Mouse (Mus musculus): ENCODE data around the gene 2610318N02Rik.
"Not testable (repeated sequence)": the region's sequence is repeated elsewhere in the genome, so short reads cannot be mapped to it uniquely, and the experiment has no call there.

Gene 2610318N02Rik

DNA sequence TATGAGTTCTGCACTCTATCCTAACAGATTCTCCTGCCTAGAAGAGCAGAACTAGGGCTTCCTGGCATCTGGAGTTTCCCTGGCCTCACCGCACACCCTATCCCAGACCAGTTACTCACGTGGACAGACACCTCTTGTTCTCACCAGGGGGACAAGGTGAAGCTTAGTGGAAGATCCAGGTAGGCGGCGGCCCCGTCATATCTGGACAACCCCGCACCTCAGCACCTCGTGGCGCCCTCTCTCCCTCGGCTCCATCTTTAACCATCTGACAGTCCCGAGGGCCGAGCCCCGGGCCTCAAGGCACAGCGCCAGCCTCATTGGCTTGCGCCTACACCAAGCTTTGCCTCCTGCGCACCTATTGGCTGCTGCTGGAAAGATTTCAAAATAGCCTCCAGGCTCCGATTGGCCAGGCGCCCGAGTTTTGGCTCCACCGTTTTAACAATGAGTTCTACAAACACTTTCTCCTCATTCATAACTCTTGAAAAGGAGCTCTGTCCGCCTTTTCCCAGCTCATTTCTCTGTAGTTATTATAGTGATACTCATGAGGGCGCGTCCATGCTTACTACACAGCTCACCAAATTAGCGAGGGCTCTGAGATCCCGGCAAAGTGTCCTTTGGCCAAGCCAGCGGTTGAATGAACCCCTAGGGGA is at the start of gene 2610318N02Rik:
2610318N02Rik (minus strand) TSS at position 297 of the 650 bp plus-strand sequence.
- peak in 1 of 2 experiments; percentile 74 for DNase-seq (ENCODE audit: low spot score in 2 of 2)

DNA sequence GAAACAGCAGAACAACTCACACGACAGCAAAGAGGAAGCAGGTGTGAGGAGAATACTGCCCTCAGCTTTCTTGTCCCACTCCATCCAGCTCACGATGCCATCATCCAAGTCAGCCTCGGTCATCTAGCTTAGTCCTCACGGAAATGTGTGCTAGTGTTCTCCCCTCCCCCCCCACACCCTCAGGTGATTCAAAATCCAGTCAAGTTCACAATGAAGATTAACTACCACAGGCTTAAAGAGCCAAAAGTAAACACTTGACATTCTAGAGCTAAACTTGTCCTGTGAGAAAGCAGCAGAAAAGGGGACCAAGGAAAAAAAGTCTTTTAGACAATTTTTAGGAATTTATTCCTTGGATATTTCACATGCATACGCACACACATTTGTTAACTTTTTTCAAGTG is 43.1 kb upstream of the 2610318N02Rik start:
- DNase-seq (ENCODE audit: low spot score in 2 of 2): no peak

DNA sequence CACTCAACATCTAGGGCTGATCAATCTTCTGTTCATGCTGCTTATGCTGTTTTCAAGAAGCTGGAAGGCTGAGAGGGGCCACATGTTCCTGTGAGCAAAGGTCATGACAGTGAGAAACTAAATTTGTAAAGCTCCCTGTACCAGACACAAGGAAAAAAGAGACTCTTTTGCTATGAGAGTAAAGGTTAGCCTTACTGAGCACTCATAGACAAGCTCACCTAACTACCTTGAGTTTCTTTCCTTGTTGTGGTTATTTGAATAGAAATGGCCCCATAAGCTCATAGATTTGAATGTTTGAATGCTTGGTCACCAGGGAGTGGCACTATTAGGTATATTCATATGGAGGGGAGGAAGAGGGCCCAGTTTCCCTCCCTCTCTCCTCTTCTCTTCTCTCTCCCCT is 42.2 kb upstream of the 2610318N02Rik start:
- no peak for DNase-seq (ENCODE audit: low spot score in 2 of 2)

DNA sequence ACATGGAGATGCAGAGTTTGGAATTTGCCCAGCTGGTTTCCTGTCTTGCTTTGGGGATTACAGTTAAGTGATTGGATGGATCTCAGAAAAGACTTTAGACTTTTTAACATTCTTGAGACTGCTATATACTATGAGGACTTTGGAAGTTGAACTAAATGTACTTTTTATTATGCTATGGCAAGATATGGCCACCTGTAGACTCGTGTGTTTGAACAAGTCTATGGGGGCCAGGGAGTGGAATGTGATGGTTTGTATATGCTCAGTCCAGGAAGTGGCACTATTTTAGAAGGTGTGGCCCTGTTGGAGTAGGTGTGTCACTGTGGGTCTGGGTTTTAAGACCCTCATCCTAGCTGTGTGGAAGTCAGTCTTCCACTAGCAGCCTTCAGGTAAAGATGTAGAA is 40.5 kb upstream of the 2610318N02Rik start:
- not testable (repeated sequence) for DNase-seq (ENCODE audit: low spot score in 2 of 2)

DNA sequence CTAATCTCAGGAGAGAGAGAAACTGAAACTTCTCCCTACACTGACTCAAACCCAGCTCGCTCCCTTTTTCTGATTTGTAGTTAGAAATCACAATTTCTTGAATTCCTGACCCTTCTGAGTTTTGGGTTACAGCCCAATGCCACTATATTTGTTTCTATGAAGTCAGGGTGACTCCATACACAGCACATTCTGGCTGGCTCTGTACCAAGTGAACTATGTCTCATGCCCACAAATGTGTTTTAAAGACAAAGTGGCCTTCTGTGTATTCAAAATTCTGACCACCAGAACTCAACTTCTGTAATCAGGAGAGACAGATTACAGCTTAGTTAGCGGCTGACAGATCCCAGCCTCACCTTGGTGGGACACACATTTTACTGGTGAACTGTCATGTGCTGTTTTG is 29.4 kb upstream of the 2610318N02Rik start:
- no peak for DNase-seq (ENCODE audit: low spot score in 2 of 2)

DNA sequence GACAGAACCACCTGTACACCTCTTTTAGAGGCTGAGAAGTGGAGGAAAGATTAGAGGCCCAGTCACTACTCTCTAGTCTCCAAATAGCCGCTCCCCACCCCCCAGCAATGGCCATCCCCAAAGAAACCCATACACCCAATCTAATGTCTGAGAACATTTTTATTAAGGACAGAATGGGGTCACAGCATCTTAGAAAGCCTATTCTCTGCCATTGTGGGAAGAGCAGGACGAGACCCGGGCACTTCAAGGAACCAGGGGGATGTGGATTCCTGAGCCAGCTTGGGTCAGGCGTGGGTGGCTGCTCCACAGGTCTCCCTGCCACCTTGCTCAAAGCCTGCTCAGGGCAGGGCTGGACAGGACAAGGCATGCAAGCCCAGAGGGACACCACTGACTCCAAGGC is 26.9 kb upstream of the 2610318N02Rik start:
- no peak for DNase-seq (ENCODE audit: low spot score in 2 of 2)

DNA sequence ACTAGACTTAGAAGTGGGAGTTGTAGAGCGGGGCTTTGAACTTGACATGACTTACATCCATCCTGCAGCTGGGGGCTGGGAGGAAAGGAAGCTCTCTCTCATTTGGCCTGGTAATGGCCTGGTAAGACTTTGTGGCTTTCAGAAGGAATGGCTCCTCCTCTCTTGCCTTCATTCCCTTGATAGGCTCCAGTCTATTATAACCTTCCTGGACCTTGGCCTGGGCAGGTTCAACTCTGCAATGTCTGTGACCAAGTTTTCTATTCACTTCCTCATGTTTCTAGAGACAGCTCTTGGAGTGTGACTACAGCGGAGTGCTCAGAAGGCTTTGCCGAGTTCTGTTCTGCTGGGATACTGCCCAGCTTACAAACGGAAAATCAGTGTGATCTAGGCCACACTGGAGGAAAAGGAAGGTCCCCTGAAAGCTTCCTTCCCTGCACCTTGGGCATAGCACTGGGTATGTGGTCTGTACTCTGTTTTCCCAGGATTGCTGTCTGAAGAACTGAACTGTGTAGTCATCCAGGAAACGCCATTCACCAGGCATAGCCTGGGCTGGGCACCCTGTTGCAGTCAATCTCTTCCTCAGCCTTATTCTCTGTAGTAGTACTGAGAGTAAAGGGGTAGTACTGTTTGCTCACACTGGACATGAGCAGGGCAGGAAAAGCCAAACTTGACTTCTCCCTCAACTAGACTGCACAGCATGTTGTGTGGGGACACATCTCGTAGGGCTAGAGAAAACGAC is 25.7 kb upstream of the 2610318N02Rik start:
- no peak for DNase-seq (ENCODE audit: low spot score in 2 of 2)

DNA sequence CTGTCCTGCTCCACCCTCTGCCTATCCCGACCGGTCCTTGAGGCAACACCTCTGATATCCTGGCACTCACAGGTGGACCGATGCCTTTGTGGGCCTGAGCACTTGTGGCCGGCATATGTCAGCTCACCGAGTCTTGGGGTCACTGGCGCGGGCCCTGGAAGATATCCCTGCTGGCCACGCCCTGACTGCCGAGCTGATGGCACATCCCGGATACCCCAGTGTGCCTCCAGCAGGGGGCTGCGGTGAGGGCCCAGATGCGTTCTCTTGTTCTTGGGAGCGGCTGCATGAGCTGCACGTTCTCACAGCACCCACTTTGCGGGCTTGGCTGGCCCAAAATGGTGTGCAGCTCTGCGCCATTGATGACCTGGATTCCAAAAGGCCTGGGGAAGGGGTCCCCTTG is 23.1 kb upstream of the 2610318N02Rik start:
- no peak for DNase-seq (ENCODE audit: low spot score in 2 of 2)

DNA sequence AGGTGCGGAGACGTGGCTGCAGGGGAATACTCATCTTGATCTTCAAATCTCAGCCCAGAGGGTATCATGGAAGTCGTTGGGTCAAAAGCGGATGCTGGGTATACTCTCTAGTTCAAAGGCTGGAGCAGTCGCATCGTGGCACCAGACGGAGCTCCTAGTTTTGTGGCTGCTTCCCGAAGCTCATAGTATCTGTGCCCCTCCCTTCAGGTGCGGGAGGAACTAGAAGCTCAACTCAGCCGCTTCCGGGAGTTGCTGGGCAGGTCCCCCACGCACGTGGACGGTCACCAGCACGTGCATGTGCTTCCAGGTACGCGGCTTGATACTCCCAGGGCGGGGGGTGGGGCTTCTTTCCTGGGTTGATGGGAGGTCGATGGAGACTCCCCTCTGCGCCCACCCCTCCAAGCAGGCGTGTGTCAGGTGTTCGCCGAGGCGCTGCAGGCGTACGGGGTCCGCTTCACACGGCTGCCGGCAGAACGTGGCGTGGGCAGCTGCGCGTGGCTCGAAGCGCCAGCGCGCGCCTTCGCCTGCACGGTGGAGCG is 22.5 kb upstream of the 2610318N02Rik start:
- no peak for DNase-seq (ENCODE audit: low spot score in 2 of 2)

DNA sequence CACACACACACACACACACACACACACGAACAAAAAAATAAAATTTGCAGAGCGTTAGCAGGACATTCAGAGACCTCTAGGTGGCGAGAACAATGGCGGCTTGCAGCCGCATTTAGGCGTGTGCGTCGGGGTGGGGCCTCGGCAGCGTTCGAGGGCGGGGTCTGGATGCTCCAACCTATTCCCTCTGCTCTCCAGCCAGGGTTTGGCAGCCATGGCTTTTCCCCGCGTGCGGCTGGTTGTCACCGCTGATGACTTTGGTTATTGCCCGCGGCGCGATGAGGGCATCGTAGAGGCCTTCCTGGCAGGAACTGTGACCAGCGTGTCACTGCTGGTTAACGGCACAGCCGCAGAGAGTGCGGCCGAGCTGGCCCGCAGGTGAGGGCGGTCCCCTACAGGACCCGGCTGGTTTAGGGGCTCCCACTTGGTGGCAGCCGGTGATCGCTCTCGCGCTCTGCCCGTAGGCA is 21.8 kb upstream of the 2610318N02Rik start, which contains the start of gene Ccdc116:
Ccdc116 (minus strand) TSS at position 458 of the 464 bp plus-strand sequence.
- peak; percentile 57 to 80 for DNase-seq (ENCODE audit: low spot score in 2 of 2)

DNA sequence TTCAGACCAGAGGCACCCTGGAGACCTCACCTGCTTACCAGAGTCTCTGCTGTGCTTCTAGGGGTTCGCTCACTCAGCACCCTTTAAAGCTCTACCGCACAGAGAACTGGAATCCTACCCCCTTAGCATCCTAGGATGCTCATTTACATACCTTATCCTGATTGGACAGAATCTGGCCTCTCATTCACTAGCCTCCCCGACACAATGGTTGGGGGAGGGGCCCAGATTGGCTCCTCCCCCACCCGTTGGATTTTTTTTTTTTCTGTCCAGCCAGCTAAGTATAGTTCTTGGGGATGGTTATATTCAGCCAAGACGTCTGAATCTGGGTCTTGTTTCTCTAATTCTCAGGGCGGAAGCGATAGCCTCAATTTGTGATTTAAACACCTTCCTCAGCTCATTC is 19.4 kb upstream of the 2610318N02Rik start, which contains the start of gene Ydjc:
Ydjc (plus strand) TSS at position 283 of the 400 bp plus-strand sequence.
- DNase-seq (ENCODE audit: low spot score in 2 of 2): no peak

DNA sequence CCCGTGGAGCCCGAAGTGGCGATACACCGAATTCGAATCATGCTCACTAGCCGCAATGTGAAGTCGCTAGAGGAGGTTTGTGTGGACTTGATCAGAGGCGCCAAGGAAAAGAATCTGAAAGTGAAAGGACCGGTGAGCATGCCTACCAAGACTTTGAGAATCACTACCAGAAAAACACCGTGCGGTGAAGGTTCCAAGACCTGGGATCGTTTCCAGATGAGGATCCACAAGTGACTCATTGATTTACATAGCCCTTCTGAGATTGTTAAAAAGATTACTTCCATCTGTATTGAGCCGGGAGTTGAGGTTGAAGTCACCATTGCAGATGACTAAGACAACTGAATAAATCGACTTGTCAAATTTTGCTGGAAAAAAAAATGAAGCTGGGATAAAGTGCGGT is 12.4 kb upstream of the 2610318N02Rik start:
- no peak for DNase-seq (ENCODE audit: low spot score in 2 of 2)

DNA sequence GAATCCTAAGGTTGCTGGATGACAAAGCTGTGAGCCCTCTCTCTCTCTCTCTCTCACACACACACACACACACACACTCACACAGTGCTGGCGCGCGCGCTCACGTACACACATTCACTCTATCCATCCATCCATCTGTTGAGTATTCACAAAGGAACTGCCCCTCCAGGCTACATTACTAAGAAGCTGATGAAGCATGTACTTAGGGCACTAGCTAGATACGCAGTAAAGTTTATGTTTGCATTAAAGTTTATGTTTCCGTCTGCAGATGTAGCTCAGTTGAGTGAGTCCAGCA is 7.9 kb upstream of the 2610318N02Rik start:
- no peak for DNase-seq (ENCODE audit: low spot score in 2 of 2)

DNA sequence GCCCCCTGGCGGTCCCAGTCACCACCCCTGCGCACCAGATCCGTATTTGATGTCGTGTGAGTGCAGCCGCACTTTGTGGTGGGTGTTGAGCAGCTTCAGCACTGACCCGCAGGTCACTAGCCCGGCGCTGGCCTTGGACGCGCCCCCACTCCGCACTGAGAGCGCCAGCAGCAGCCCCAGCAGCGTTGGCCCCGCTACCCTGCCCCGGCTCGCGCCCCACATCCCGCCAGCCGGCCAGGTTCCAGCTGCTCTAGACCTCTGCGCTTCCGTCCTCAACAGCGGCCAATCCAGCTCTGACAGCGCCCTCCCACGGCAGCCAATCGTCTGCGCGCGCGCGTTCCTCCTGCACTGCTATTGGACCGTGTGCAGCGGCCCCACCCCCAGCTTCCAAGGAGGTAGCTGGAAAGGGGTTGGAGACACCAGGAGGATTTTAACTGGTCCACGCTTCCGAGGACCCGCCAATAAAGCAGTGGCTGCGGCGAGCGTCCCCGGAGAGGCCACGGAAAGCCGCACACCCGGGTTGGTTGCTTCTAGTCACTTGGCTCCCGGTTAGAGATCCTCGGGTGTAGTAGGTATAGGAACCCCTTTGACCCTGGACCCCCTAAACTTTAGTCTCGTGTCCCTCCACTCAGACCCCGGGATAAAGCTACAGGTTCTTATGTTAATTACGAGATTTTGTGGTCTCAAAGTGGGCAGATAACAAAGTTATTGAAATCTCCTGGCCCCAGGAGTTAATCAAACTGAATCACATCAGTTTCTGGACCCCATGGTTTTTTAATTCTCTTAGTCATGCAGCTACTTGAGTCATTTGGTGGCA is 7.3 kb upstream of the 2610318N02Rik start, which contains the start of gene Sdf2l1:
Sdf2l1 (minus strand) TSS at position 295 of the 817 bp plus-strand sequence.
- DNase-seq (ENCODE audit: low spot score in 2 of 2): peak; percentile 94 to 99

DNA sequence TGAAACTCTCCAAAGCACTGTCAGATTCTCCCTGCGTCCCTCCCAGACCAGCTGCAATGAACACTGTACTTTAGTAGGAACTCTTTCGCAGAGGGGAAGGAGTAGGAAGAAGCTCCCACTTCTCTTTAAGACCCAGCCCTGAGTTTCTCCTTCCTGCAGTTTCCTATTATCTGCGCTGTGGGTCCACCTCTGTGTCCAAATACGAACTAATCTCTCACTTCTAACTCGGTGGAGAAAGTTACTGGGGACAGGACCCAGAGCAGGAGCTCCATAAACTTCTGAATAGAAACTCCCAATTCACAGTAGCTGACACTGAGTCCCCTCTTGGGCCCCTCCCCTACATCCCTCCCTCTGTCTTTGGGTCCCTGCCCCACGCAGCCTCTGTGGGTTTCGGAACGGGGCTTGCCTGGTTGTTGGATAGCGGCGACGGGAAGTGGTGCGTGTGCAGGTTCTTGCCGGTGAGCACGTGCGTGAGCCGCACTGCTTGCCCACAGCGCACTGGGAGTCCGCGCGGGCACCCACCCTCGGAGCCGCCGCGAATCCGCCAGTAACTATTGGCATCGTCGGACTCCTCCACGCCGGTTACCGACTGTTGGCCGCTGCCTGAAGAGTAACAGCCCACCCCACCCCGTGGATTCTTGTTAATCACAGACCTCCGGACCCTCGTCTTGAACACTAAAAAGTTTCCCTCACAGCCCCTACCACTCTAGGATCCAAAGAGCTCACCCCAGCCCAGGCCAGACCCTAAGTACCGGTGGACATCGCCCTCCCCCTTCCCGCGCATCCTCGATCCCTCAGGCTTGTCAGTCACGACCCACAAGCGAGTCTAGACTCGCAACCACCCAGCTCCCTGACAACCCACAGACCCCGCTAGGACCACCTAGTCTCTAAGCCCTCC is 6.5 kb upstream of the 2610318N02Rik start:
- no peak for DNase-seq (ENCODE audit: low spot score in 2 of 2)

DNA sequence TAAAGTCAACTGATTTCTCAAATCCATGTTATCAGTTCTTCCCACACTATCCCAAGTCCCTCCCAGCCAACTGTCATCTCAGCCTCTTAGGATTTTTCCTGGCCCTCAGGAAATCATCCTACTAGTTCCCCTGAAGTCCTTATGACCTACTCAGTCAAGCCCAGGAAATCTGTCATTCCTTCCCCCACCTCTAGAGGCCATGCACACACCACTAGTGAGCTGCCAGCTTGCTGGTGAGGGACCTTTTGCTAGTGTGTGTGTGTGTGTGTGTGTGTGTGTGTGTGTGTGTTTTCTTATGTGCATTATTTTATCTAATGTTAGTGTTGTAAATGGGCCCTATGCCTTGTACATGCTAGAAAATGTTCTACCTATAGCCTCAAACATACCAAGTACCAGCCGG is 2.3 kb upstream of the 2610318N02Rik start:
- no peak for DNase-seq (ENCODE audit: low spot score in 2 of 2)

DNA sequence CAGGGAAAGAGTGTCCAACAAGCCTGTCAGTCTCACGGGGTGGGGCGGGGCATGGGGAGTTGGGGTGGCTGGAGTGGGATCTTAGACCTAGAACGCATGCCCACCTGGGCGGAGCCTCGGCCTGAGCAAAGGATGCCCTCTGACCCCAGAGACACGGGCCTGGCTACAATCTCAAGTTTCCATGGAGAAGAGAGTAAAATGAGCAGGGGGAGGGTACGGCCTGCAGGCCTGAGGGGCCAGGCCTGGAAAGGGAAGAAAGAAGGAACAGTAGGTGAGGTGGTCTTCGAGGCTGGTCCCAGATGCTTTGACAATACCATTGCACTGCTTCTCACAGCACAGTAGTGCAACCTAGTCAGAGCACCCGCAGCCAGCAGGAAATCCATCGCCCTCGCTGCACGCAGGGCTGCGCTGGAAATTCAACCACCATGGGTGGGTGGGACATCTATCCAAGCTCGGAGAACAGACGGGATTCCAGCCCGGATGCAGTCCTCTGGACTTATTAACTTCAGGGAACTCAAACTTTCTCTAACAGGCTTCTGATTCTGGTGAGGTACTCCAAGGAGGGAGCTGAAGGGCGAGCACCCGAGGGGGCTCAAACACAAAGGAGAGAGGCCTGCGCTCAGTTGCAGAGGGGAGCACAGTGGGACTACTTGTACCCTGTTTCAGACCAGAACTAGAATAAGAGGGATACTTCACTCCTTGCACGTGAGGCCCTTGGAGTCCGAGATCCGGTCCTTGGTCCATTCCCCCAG is 672 bp downstream of the 2610318N02Rik start:
- DNase-seq (ENCODE audit: low spot score in 2 of 2): no peak

DNA sequence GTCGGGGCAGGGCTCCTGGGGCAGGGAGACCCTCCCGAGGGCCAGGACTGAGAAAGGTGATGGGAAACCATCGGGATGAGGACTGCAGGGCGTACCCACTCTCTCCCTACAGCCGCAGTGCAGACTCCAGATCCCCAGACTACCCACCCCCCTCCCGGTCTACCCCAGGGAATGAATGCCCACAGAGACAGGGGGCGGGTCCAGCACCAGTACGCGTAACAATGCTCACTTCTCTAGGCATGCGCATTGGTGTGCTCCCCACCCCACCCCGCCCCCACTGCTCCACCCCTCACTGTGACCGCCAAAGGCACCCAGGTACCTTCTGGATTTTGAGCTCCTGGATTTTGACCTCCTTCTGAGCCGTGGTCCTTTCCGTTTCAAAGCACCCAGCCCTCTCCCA is 3.4 kb downstream of the 2610318N02Rik start:
- DNase-seq (ENCODE audit: low spot score in 2 of 2): no peak

DNA sequence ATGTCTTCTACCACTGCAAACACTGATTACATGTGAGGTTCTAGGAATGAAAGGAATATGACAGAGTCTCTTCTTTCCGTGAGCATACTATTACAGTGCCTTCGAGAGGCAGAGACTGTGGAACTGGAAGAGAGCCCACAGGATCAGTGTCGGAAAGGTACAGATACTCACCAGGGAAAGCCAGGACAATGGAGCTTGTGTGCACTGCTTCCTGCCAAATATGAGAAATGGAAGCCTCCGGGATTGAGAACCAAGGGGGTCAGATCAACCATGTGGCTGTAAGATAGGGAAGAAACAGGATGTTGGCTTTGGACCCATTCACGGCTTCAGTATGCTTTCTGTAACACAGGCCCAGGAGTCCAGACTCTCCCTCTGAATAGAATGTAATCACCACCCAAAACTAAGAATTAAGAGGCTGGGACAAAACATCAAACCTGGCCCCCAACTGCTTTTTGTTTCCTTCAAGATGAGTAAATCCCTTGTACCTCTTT is 7.6 kb downstream of the 2610318N02Rik start:
- no peak for DNase-seq (ENCODE audit: low spot score in 2 of 2)

Data from left cerebral cortex, adult 9 months (tissue).